Mouse (Mus musculus) G1E (cell line): ENCODE data around the gene Tedc2.

ENCODE experiments used
- CTCF ChIP-seq: IDR thresholded peaks from 2 replicates; pipeline ENCODE4 v1.5.1; 2012; ENCODE audit warnings: low read depth, low read length, inconsistent platforms, mixed read lengths
- GATA1 ChIP-seq: IDR thresholded peaks from 2 replicates; pipeline ENCODE4 v1.6.1; 2012; ENCODE audit warnings: borderline replicate concordance, low read length, inconsistent platforms, mixed read lengths
- POLR2AphosphoS5 ChIP-seq: IDR thresholded peaks from 2 replicates; pipeline ENCODE4 v1.6.1; 2012; ENCODE audit warnings: low read depth, low read length, inconsistent platforms; ENCODE audit not compliant: insufficient replicate concordance
- TAL1 ChIP-seq: conservative IDR thresholded peaks from 2 replicates; pipeline ENCODE4 v1.6.1; 2012; ENCODE audit warnings: low read depth, low read length, inconsistent platforms, mixed read lengths

GRCm38 (mm10) chr17:24206451-24207351, 13.9 kb downstream of the Tedc2 start:
- TF ChIP-seq CTCF, result no peak
- TF ChIP-seq GATA1, result no peak
- no peak; the same call in 1 of the 2 replicates for TF ChIP-seq TAL1
- TF ChIP-seq POLR2AphosphoS5, result no peak
